Mouse (Mus musculus) spleen, adult 2 months (tissue): ENCODE results near the gene Eif2b3.

Experiments used
- CTCF ChIP-seq: fragments of 200-500 bp; IDR thresholded peaks from 2 replicates; pipeline ENCODE4 v1.5.1; 2011; ENCODE audit warnings: mild to moderate bottlenecking, inconsistent platforms; ENCODE audit not compliant: insufficient read depth, insufficient read length, insufficient replicate concordance; ENCODE audit errors: extremely low read depth
- POLR2A ChIP-seq: fragments of 200-500 bp; IDR thresholded peaks from 2 replicates; pipeline ENCODE4 v1.6.1; 2011; ENCODE audit warnings: low read depth, low read length, inconsistent platforms

- TF ChIP-seq CTCF: no peak
- TF ChIP-seq POLR2A: no peak
Measured at GRCm38 (mm10) chr4:117115592-117115991, 96.4 kb downstream of the Eif2b3 start.
